ENCODE assay signal across 8 mouse cellular contexts in the genomic region with DNA sequence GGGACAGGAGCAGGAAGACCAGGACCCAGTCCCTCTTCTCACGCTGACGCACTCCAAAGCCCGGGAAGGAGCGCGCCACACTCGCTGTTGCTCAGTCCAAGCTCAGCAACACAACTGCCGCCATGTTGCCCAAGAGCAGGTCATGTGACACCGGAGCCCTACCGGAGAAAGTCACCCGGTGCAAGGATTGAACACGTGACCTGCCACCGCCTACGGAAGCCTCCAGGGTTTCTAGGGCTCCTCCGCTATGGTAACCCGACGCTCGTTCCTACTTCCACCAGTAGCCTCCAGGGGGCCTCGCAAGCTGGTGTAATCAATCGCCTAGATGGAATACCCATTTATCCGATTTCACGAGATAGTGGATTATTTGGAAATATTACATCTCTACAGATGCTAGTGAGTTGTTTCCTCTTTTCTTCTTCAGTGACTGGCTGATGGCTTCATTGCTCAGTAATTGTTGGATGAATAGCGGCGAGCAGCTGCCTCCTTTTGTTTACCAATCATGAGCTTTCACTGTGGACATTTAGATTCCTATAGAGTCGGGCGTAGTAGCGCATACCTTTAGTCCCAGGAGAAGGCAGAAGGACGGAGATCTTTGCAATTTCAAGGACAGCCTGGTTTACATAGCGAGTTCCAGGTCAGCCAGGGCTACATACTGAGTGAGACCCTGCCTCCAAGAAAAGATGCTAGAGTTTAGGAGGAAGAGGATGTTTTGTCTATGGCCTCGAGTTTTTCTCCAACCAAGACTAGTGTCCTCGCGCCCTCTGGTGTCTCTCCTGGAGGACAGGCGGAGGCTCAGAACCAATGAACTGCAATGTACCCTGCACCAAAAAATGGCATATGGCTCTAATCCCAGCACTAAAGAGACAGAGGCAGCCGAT. TPM values are rescaled to one million over a fixed set of nuclear protein-coding genes. Genes with fewer than 3 reads are reported as not detected.
DNase-seq lines count a peak whose midpoint lies in the region; ATAC-seq lines count a peak whose summit lies in the region.

A gene (minus strand): TSS at position 173 of the 881 bp plus-strand sequence.

- peak; percentile 94 for ATAC-seq in erythroblast, adult 5-6 weeks (replicated peaks; ENCODE audit: low FRiP score, poor library complexity, severe bottlenecking)
- ATAC-seq in kidney, embryonic 15.5 days (replicated peaks; ENCODE audit: low FRiP score) = peak; percentile 97
- ATAC-seq in monocyte, adult 5-6 weeks (replicated peaks; ENCODE audit: insufficient number of reproducible peaks, low FRiP score, low TSS enrichment, poor library complexity, severe bottlenecking) = peak; percentile 96

- H3K4me3 ChIP-seq in heart, embryonic 10.5 days = peak within 1 kb of the TSS; percentile 88
- peak within 1 kb of the TSS; percentile 88 for H3K4me3 ChIP-seq in kidney, embryonic 15.5 days (replicated peaks)

- peak within 1 kb of the TSS; percentile 95 for H3K4me2 ChIP-seq in kidney, embryonic 15.5 days

- peaks cover 23% of the 10 kb centered on the region for H3K36me3 ChIP-seq in heart, embryonic 10.5 days
- H3K36me3 ChIP-seq in kidney, embryonic 15.5 days = peaks cover 22% of the 10 kb centered on the region

- H3K27ac ChIP-seq in heart, embryonic 10.5 days = peak within 1 kb of the TSS; percentile 84
- peak within 1 kb of the TSS; percentile 67 for H3K27ac ChIP-seq in kidney, embryonic 15.5 days

- H3K4me1 ChIP-seq in heart, embryonic 10.5 days = peaks cover 19% of the 10 kb centered on the region
- peaks cover 20% of the 10 kb centered on the region for H3K4me1 ChIP-seq in kidney, embryonic 15.5 days

- under 1% methylated on average over 33 of the region's 33 CpGs for WGBS in heart, embryonic 10.5 days
- WGBS in kidney, embryonic 15.5 days = under 1% methylated on average over 33 of the region's 33 CpGs

- peak; percentile 90 to 93 for DNase-seq in B cell, adult 2 months
- DNase-seq in brain, adult 2 months (ENCODE audit: low read depth, low spot score) = peak; percentile 100
- peak; percentile 98 for DNase-seq in heart, embryonic 10.5 days (ENCODE audit: low spot score)
- peak; percentile 95 for DNase-seq in liver
- peak; percentile 92 to 95 for DNase-seq in spleen, postnatal 4 days (ENCODE audit: low spot score in 2 of 2)

- peak within 1 kb of the TSS; percentile 79 for H3K9ac ChIP-seq in kidney, embryonic 15.5 days

- no peaks in the 10 kb centered on the region for H3K27me3 ChIP-seq in heart, embryonic 10.5 days (ENCODE audit: insufficient read depth, poor library complexity, severe bottlenecking)
- H3K27me3 ChIP-seq in kidney, embryonic 15.5 days = no peaks in the 10 kb centered on the region

- no peaks in the 10 kb centered on the region for H3K9me3 ChIP-seq in heart, embryonic 10.5 days
- H3K9me3 ChIP-seq in kidney, embryonic 15.5 days (replicated peaks) = no peaks in the 10 kb centered on the region

RNA-seq across cellular contexts. Expression of the gene that starts here (rescaled TPM):
- 1.5 and 7.5 TPM in 2 replicates for total RNA-seq in erythroblast, adult 5-6 weeks (2015; ENCODE audit: low replicate concordance)
- 1.7 and 2.5 TPM in 2 replicates for total RNA-seq in erythroblast, adult 5-6 weeks (2017; ENCODE audit: low replicate concordance)
- polyA plus RNA-seq in heart, embryonic 10.5 days (2016; fragmentation: Nextera tagmentation; extraction: Ambion mirVana) = 58.2 and 58.9 TPM in 2 replicates
- 58.9 and 70.8 TPM in 2 replicates for polyA plus RNA-seq in kidney, embryonic 15.5 days (2015; fragmentation: Nextera tagmentation; extraction: Ambion mirVana)
- total RNA-seq in monocyte, adult 5-6 weeks (2017) = 10.4 to 11.6 TPM (median 10.7 TPM) in 3 replicates

Comparison
In these comparisons a context has a peak if more than half of its experiments do, and no peak if none do; other contexts are left out.
1. Peak in every context shown above with its lines: DNase-seq, ATAC-seq, H3K4me3 ChIP-seq and H3K27ac ChIP-seq.